Mouse (Mus musculus) olfactory bulb, adult 2 months (tissue): Measurements from ENCODE around the gene Fam186b.

ENCODE experiments used
- CTCF ChIP-seq: fragments of 200-500 bp; IDR thresholded peaks from 2 replicates; pipeline ENCODE4 v1.5.1; 2012; ENCODE audit warnings: low read depth, mild to moderate bottlenecking, low read length, moderate library complexity; ENCODE audit not compliant: insufficient read depth
- POLR2A ChIP-seq: fragments of 200-500 bp; IDR thresholded peaks from 2 replicates; pipeline ENCODE4 v1.6.1; 2012; ENCODE audit warnings: mild to moderate bottlenecking, low read depth, low read length, moderate library complexity; ENCODE audit not compliant: insufficient read depth

GRCm38 (mm10) chr15:99318861-99319410, 23.2 kb upstream of the Fam186b start:
- TF ChIP-seq CTCF (no peak), POLR2A (no peak)
